Mouse (Mus musculus) lung, postnatal 36 days (tissue): ENCODE data around the gene Gtf2h1.
"Not testable (repeated sequence)": the region's sequence is repeated elsewhere in the genome, so short reads cannot be mapped to it uniquely, and the experiment has no call there.

Source experiments
- DNase-seq: peaks from one replicate; pipeline ENCODE4 v3.0.0; 2022; ENCODE audit warnings: mixed read lengths

Gene Gtf2h1

GRCm38 (mm10) chr7:46795287-46796205 is at the start of gene Gtf2h1, which contains the start of gene Hps5:
Gene Gtf2h1, plus strand, starts transcription at chr7:46796103.
Gene Hps5, minus strand, starts transcription at chr7:46796064.
- peak; percentile 99 for DNase-seq

- DNase-seq = peak; percentile 21
Measured at GRCm38 (mm10) chr7:46746381-46746780, 49.5 kb upstream of the Gtf2h1 start.

GRCm38 (mm10) chr7:46748459-46748858 is 47.4 kb upstream of the Gtf2h1 start:
- DNase-seq = peak; percentile 30

GRCm38 (mm10) chr7:46751490-46751889 is 44.4 kb upstream of the Gtf2h1 start, which contains the start of gene Saa2:
Gene Saa2, plus strand, starts transcription at chr7:46751790.
- no peak for DNase-seq

- DNase-seq = no peak
Measured at GRCm38 (mm10) chr7:46761049-46761795, 34.7 kb upstream of the Gtf2h1 start.

GRCm38 (mm10) chr7:46762601-46763000 is 33.3 kb upstream of the Gtf2h1 start:
- DNase-seq = no peak

- no peak for DNase-seq
Measured at GRCm38 (mm10) chr7:46764672-46765071, 31.2 kb upstream of the Gtf2h1 start.

GRCm38 (mm10) chr7:46767371-46767770 is 28.5 kb upstream of the Gtf2h1 start:
- peak; percentile 42 for DNase-seq

- no peak for DNase-seq
Measured at GRCm38 (mm10) chr7:46768451-46768850, 27.5 kb upstream of the Gtf2h1 start.

- peak; percentile 76 for DNase-seq
Measured at GRCm38 (mm10) chr7:46770706-46771105, 25.2 kb upstream of the Gtf2h1 start.

GRCm38 (mm10) chr7:46789177-46789849 is 6.6 kb upstream of the Gtf2h1 start:
- DNase-seq = peak; percentile 28

GRCm38 (mm10) chr7:46793871-46794270 is 2.0 kb upstream of the Gtf2h1 start:
- DNase-seq = no peak

- no peak for DNase-seq
Measured at GRCm38 (mm10) chr7:46796206-46796679, 340 bp downstream of the Gtf2h1 start.

GRCm38 (mm10) chr7:46796779-46797178 is 876 bp downstream of the Gtf2h1 start:
- no peak for DNase-seq

- DNase-seq = no peak
Measured at GRCm38 (mm10) chr7:46810325-46810724, 14.4 kb downstream of the Gtf2h1 start.

- DNase-seq = no peak
Measured at GRCm38 (mm10) chr7:46814012-46814411, 18.1 kb downstream of the Gtf2h1 start.

GRCm38 (mm10) chr7:46820876-46821632 is 25.2 kb downstream of the Gtf2h1 start:
- not testable (repeated sequence) for DNase-seq

- DNase-seq = peak; percentile 12
Measured at GRCm38 (mm10) chr7:46827046-46827802, 31.3 kb downstream of the Gtf2h1 start.

- no peak for DNase-seq
Measured at GRCm38 (mm10) chr7:46827803-46828184, 31.9 kb downstream of the Gtf2h1 start.

GRCm38 (mm10) chr7:46829911-46830310 is 34.0 kb downstream of the Gtf2h1 start:
- DNase-seq = no peak
